Mouse (Mus musculus) adrenal gland, adult 18-20 months (tissue): ENCODE data around the gene Olfr1368. TPM values are rescaled to one million over a fixed set of nuclear protein-coding genes. Genes with fewer than 3 reads are reported as not detected.
A peak's percentile ranks its signal among the peaks of the same experiment; 100 is the strongest.
"Not testable (repeated sequence)": the region's sequence is repeated elsewhere in the genome, so short reads cannot be mapped to it uniquely, and the experiment has no call there.

Experiments
- DNase-seq, 2 experiments: peaks; one replicate each; pipeline ENCODE4 v3.0.0; 2021 to 2022; ENCODE audit warnings: low spot score in 2 of 2
- total RNA-seq, 2 experiments: library from RNA; stranded (reverse); gene quantifications; 1 replicate in 1 of 2; 2 replicates in 1 of 2; pipeline ENCODE4 v1.2.3; 2021

Olfr1368 gene
- total RNA-seq, 2 experiments from 2014 or later, result not detected

GRCm38 (mm10) chr13:21168371-21169011 lies 22.8 kb upstream of the Olfr1368 start:
- DNase-seq, result peak in 1 of 2 experiments; percentile 29

- DNase-seq, result no peak
Observed at GRCm38 (mm10) chr13:21167910-21168300, 22.2 kb upstream of the Olfr1368 start.

GRCm38 (mm10) chr13:21166936-21167909 lies 21.6 kb upstream of the Olfr1368 start:
- peak; percentile 77 to 81 for DNase-seq

GRCm38 (mm10) chr13:21162591-21162990 lies 16.9 kb upstream of the Olfr1368 start:
- no peak for DNase-seq

- no peak for DNase-seq
Observed at GRCm38 (mm10) chr13:21161591-21161990, 15.9 kb upstream of the Olfr1368 start.

GRCm38 (mm10) chr13:21160657-21161590 lies 15.3 kb upstream of the Olfr1368 start:
- peak; percentile 94 to 98 for DNase-seq

GRCm38 (mm10) chr13:21160041-21160511 lies 14.4 kb upstream of the Olfr1368 start:
- DNase-seq, result no peak

GRCm38 (mm10) chr13:21159475-21159819 lies 13.8 kb upstream of the Olfr1368 start:
- no peak for DNase-seq

- peak; percentile 90 for DNase-seq
Observed at GRCm38 (mm10) chr13:21158785-21159474, 13.3 kb upstream of the Olfr1368 start.

- DNase-seq, result no peak
Observed at GRCm38 (mm10) chr13:21158071-21158470, 12.4 kb upstream of the Olfr1368 start.

- no peak for DNase-seq
Observed at GRCm38 (mm10) chr13:21155888-21156287, 10.2 kb upstream of the Olfr1368 start.

GRCm38 (mm10) chr13:21142421-21142820 lies 3.2 kb downstream of the Olfr1368 start:
- peak in 1 of 2 experiments; percentile 8 for DNase-seq

- not testable (repeated sequence) for DNase-seq
Observed at GRCm38 (mm10) chr13:21129339-21129738, 16.3 kb downstream of the Olfr1368 start, which contains the start of gene Olfr263. TSS of gene Olfr263 (plus strand) at chr13:21129639.

- no peak for DNase-seq
Observed at GRCm38 (mm10) chr13:21114121-21114520, 31.5 kb downstream of the Olfr1368 start.

- DNase-seq, result not testable (repeated sequence)
Observed at GRCm38 (mm10) chr13:21111183-21111582, 34.5 kb downstream of the Olfr1368 start, which contains the start of gene Olfr1369-ps1. TSS of gene Olfr1369-ps1 (plus strand) at chr13:21111483.

GRCm38 (mm10) chr13:21110441-21110840 lies 35.2 kb downstream of the Olfr1368 start:
- no peak for DNase-seq

GRCm38 (mm10) chr13:21109759-21110158 lies 35.9 kb downstream of the Olfr1368 start:
- DNase-seq, result no peak
